Mouse (Mus musculus) stomach, embryonic 15.5 days (tissue): Measurements from ENCODE around the gene 1700001O22Rik. TPM values are rescaled to one million over a fixed set of nuclear protein-coding genes. Genes with fewer than 3 reads are reported as not detected.
A peak's percentile ranks its signal among the peaks of the same experiment; 100 is the strongest.

Source experiments
- ATAC-seq: fragments of 200-750 bp; cut with Nextera tagmentation; 2 replicates; pipeline ENCODE4 v1.8.0; 2017; ENCODE audit warnings: low read depth, moderate number of reproducible peaks, moderate TSS enrichment; ENCODE audit not compliant: insufficient read depth, low FRiP score
- H3K27ac ChIP-seq: fragments of 300-500 bp; sonication (generic); 2 replicates; pipeline ENCODE4 v1.5.1; 2015; ENCODE audit warnings: mild to moderate bottlenecking, inconsistent platforms
- H3K27me3 ChIP-seq: fragments of 300-500 bp; sonication (generic); replicated peaks from 2 replicates; pipeline ENCODE4 v1.6.1; 2015; ENCODE audit warnings: inconsistent platforms
- H3K36me3 ChIP-seq: fragments of 300-500 bp; sonication (generic); 2 replicates; pipeline ENCODE4 v1.6.1; 2015; ENCODE audit warnings: inconsistent platforms
- H3K4me1 ChIP-seq: fragments of 300-500 bp; sonication (generic); 2 replicates; pipeline ENCODE4 v1.6.1; 2015; ENCODE audit warnings: inconsistent platforms
- H3K4me2 ChIP-seq: fragments of 300-500 bp; sonication (generic); 2 replicates; pipeline ENCODE4 v1.6.1; 2015; ENCODE audit warnings: mild to moderate bottlenecking, inconsistent platforms
- H3K4me3 ChIP-seq: fragments of 300-500 bp; sonication (generic); replicated peaks from 2 replicates; pipeline ENCODE4 v1.5.1; 2015; ENCODE audit warnings: inconsistent platforms
- H3K9ac ChIP-seq: fragments of 300-500 bp; sonication (generic); 2 replicates; pipeline ENCODE4 v1.6.1; 2015; ENCODE audit warnings: inconsistent platforms
- H3K9me3 ChIP-seq: fragments of 300-500 bp; sonication (generic); 2 replicates; pipeline ENCODE4 v1.6.1; 2016; ENCODE audit warnings: inconsistent platforms
- WGBS: fragments of 180-500 bp; shearing (Covaris S2); methylation state at CpG from one replicate; pipeline ENCODE4 v1.1.7; 2015; 5-methylcytosine and 5-hydroxymethylcytosine counted together
- polyA plus RNA-seq: library from polyadenylated mRNA; unstranded; fragments of >200 nt; fragmentation: Nextera tagmentation; extraction: Ambion mirVana; gene quantifications from 2 replicates; pipeline ENCODE4 v1.2.1, GENCODE M21; 2015

1700001O22Rik gene
- 2.8 and 2.9 TPM in 2 replicates for polyA plus RNA-seq

DNA sequence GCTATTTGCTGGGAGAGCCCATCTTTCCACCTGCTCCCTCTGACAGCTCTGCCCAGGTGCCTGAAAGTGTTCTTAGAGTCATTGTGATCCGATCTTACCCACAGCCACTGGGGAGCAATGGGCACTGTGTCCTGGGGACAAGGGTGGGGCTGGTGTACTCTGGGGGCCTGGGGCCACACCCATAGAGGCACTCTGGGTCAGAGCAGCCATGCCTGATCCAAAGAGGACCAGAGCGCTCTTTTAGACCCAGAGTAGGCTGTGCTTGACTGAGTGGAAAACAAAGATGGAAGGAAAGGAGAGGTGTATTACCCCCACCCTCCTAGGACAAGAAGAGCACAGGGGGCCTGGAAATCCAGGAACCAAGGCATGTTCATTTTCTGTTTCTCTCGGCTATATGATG, at the start of gene 1700001O22Rik:
Gene 1700001O22Rik (minus strand): TSS at position 58 of the 400 bp plus-strand sequence.
- no peaks in the 10 kb centered on the region for H3K9me3 ChIP-seq
- no peak within 1 kb of the TSS for H3K4me2 ChIP-seq
- no peak for ATAC-seq
- no peaks in the 10 kb centered on the region for H3K36me3 ChIP-seq
- WGBS: 87% methylated on average over 3 of the region's 3 CpGs
- H3K27me3 ChIP-seq: no peaks in the 10 kb centered on the region
- H3K4me3 ChIP-seq: no peak within 1 kb of the TSS
- H3K9ac ChIP-seq: no peak within 1 kb of the TSS
- H3K27ac ChIP-seq: no peak within 1 kb of the TSS
- H3K4me1 ChIP-seq: peaks cover 15% of the 10 kb centered on the region

DNA sequence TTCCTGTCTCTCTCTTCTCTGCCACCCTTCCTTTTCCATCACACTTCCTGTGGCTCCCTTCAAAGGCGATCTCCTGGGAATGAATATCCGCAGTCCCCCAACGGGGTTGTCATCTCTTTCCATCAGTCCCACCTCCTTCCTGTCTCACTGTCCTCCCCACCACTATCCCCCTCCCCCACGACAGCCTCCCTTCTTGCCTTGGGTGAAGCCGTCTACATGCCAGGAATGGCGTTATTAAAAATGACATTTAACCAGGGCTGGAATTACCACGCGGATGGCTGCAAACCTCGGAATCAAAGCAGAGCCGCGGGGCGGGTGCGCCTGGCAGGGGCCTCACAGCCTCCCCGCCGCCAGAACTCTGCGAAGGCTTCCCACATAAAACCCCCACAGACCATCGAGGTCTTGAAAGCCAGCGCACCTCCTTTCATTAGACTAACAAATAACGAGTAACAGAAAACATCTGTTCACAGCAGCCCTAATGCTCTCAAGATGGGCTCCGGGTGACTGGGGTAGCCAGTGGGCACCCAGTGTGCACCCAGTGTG, 49.4 kb upstream of the 1700001O22Rik start:
- H3K4me2 ChIP-seq: peak overlapping the region; percentile 22; the same call in 1 of the 2 replicates
- H3K9me3 ChIP-seq: no peaks in the 10 kb centered on the region
- no peak overlapping the region for H3K9ac ChIP-seq
- WGBS: 21% methylated on average over 20 of the region's 20 CpGs
- H3K4me1 ChIP-seq: peaks cover 10% of the 10 kb centered on the region; the same call in 1 of the 2 replicates
- no peaks in the 10 kb centered on the region for H3K27me3 ChIP-seq
- no peak overlapping the region for H3K27ac ChIP-seq
- no peak overlapping the region for H3K4me3 ChIP-seq
- ATAC-seq: no peak
- no peaks in the 10 kb centered on the region for H3K36me3 ChIP-seq

- no peak for ATAC-seq
- Histone ChIP-seq H3K4me3 (no peak overlapping the region), H3K9me3 (no peaks in the 10 kb centered on the region), H3K9ac (no peak overlapping the region), H3K36me3 (no peaks in the 10 kb centered on the region), H3K4me1 (peaks cover 17% of the 10 kb centered on the region; the same call in 1 of the 2 replicates), H3K27me3 (peaks cover 6% of the 10 kb centered on the region; the same call in 1 of the 2 replicates), H3K4me2 (no peak overlapping the region), H3K27ac (no peak overlapping the region)
- WGBS: 28% methylated on average over 6 of the region's 6 CpGs
Observed at GRCm38 (mm10) chr2:30850581-30850980, 47.1 kb upstream of the 1700001O22Rik start.

GRCm38 (mm10) chr2:30848184-30848583, 44.7 kb upstream of the 1700001O22Rik start:
- no peaks in the 10 kb centered on the region for H3K36me3 ChIP-seq
- 65% methylated on average over 8 of the region's 8 CpGs for WGBS
- H3K4me2 ChIP-seq: no peak overlapping the region
- H3K9ac ChIP-seq: no peak overlapping the region
- H3K27me3 ChIP-seq: peaks cover 21% of the 10 kb centered on the region
- no peak for ATAC-seq
- H3K27ac ChIP-seq: no peak overlapping the region
- H3K4me1 ChIP-seq: peaks cover 19% of the 10 kb centered on the region
- no peak overlapping the region for H3K4me3 ChIP-seq
- H3K9me3 ChIP-seq: no peaks in the 10 kb centered on the region

DNA sequence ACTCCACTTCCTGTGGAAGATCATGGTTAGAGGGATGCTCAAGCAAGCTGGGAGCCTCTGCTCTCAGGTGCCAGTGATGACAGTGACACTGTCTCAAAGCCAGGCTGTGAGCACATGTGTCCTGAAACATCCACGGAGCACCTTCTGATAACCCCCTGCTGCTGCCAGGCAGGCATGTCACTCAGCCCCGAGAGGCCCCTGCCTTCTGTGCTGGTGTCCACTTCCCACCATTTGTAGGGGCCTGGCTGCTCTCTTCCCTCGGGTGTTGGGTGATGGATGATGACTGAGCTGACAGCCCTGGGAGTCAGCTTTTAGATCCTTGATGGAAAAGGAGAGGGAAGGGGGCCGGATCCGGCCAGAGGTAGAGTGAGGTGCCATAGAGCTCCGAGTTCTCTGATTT, 43.3 kb upstream of the 1700001O22Rik start:
- Histone ChIP-seq H3K9ac (no peak overlapping the region), H3K4me2 (0 out of 2 replicates have a peak overlapping the region, but pooled peaks have one; percentile 10), H3K27me3 (peaks cover 27% of the 10 kb centered on the region), H3K9me3 (no peaks in the 10 kb centered on the region), H3K27ac (no peak overlapping the region), H3K36me3 (no peaks in the 10 kb centered on the region), H3K4me1 (peaks cover 11% of the 10 kb centered on the region), H3K4me3 (no peak overlapping the region)
- no peak for ATAC-seq
- WGBS: 25% methylated on average over 6 of the region's 6 CpGs

- Histone ChIP-seq H3K27ac (no peak overlapping the region), H3K9ac (no peak overlapping the region), H3K4me3 (peak overlapping the region; percentile 55), H3K27me3 (peaks cover 27% of the 10 kb centered on the region), H3K4me2 (peak overlapping the region; percentile 93), H3K36me3 (no peaks in the 10 kb centered on the region), H3K9me3 (no peaks in the 10 kb centered on the region), H3K4me1 (peaks cover 11% of the 10 kb centered on the region)
- no peak for ATAC-seq
- 73% methylated on average over 8 of the region's 8 CpGs for WGBS
Observed at GRCm38 (mm10) chr2:30846236-30846635, 42.8 kb upstream of the 1700001O22Rik start.

DNA sequence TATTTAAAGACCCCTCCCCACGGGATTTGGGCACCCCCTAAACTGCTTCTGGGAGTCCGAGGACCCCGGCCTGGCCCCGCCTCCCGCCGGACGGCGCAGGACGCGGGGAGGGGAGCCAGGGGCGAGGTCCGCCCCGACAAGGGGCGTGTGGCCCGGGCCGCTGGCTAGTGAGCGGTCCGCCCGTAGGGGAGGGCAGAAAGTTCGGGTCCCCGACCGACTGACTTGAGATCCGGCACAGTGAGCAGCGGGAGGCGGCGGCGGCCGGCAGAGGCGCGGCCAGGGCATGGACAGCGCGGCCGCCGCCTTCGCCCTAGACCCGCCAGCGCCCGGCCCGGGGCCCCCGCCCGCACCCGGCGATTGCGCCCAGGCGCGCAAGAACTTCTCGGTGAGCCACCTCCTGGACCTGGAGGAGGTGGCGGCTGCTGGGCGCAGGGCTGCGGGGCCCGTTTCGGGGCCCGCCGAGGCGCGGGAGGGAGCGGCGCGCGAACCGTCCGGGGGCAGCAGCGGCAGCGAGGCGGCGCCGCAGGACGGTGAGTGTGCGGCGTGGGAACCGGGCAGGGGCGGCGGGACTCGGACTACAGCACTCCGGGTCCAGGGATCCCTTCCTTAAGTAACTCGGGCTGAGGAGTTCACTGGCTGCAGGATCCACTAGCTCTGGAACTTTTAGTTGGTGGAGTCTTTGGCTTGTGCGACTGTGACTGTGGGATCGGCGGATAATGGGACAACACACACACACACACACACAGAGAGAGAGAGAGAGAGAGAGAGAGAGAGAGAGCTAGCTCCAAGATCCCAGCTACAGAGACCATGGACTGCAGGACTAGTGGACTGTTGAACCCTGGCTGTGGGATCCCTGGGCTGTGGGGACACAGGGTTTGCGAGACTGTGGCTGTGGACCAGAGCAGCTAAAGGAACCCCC, 42.0 kb upstream of the 1700001O22Rik start:
- 0 out of 2 replicates have a peak, but pooled peaks have one; percentile 33 for ATAC-seq
- Histone ChIP-seq H3K9ac (peak overlapping the region; percentile 33; the same call in 1 of the 2 replicates), H3K27ac (no peak overlapping the region), H3K36me3 (no peaks in the 10 kb centered on the region), H3K4me2 (peak overlapping the region; percentile 93), H3K4me1 (peaks cover 11% of the 10 kb centered on the region), H3K27me3 (peaks cover 27% of the 10 kb centered on the region), H3K9me3 (no peaks in the 10 kb centered on the region), H3K4me3 (peak overlapping the region; percentile 55)
- 1% methylated on average over 80 of the region's 80 CpGs for WGBS

- ATAC-seq: no peak
- H3K27ac ChIP-seq: no peak overlapping the region
- no peak overlapping the region for H3K4me3 ChIP-seq
- H3K36me3 ChIP-seq: no peaks in the 10 kb centered on the region
- 42% methylated on average over 10 of the region's 10 CpGs for WGBS
- no peaks in the 10 kb centered on the region for H3K9me3 ChIP-seq
- H3K4me1 ChIP-seq: peaks cover 11% of the 10 kb centered on the region
- no peak overlapping the region for H3K9ac ChIP-seq
- peaks cover 27% of the 10 kb centered on the region for H3K27me3 ChIP-seq
- no peak overlapping the region for H3K4me2 ChIP-seq
Observed at GRCm38 (mm10) chr2:30842615-30843014, 39.2 kb upstream of the 1700001O22Rik start.

DNA sequence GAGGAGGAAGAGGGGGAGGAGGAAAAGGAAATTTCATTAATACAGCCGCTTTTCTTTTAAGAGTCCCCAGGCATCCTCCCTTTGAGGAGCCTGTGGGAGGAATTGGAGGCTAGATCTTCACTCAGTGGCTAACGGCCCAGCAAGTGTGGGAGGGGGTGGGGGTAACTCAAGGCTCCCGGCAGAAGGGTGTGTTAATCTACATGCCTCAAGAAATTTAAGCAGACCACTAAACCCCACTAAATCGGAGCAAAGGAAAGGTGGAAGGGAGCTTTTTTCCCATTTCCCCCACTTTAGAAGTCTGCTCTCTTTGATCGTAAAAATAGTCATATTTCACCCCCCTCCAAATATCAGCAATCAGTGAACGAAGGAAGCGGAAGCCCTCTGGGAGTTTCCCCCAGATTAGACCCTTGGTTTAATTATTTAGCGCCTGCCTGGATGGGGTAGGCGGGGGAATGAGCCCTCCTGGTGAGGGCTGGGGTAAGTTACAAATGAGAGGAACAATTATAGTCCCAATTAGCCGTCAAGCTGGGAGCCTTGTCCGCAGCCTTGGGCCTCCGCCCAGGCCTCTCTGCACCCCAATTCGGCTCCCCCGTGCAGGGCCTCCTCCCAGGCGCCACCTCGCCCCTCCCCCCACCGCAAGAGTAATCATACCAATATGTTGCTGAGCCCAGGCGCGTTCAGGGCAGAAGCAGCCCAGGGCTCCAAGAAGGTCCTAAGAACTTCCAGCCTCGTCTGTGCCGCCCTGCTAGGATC, 33.0 kb upstream of the 1700001O22Rik start:
- no peak overlapping the region for H3K9ac ChIP-seq
- H3K4me1 ChIP-seq: peaks cover 11% of the 10 kb centered on the region
- H3K36me3 ChIP-seq: no peaks in the 10 kb centered on the region
- no peak overlapping the region for H3K4me3 ChIP-seq
- 17% methylated on average over 21 of the region's 21 CpGs for WGBS
- peak overlapping the region; percentile 14 for H3K4me2 ChIP-seq
- H3K27ac ChIP-seq: no peak overlapping the region
- H3K9me3 ChIP-seq: no peaks in the 10 kb centered on the region
- no peaks in the 10 kb centered on the region for H3K27me3 ChIP-seq
- ATAC-seq: no peak; the same call in 1 of the 2 replicates

GRCm38 (mm10) chr2:30834373-30835022, 31.0 kb upstream of the 1700001O22Rik start, which contains the start of gene Prrx2:
Gene Prrx2 (plus strand): TSS chr2:30834972.
- Histone ChIP-seq H3K4me2 (no peak within 1 kb of the TSS), H3K27ac (peak within 1 kb of the TSS; percentile 23; the same call in 1 of the 2 replicates), H3K27me3 (no peaks in the 10 kb centered on the region), H3K4me3 (no peak within 1 kb of the TSS), H3K4me1 (peaks cover 11% of the 10 kb centered on the region), H3K9ac (no peak within 1 kb of the TSS), H3K36me3 (no peaks in the 10 kb centered on the region), H3K9me3 (no peaks in the 10 kb centered on the region)
- 64% methylated on average over 8 of the region's 10 CpGs for WGBS
- ATAC-seq: no peak

- WGBS: 60% methylated on average over 5 of the region's 5 CpGs
- Histone ChIP-seq H3K4me2 (no peak overlapping the region), H3K9ac (no peak overlapping the region), H3K4me3 (no peak overlapping the region), H3K27ac (peak overlapping the region; percentile 23; the same call in 1 of the 2 replicates), H3K36me3 (no peaks in the 10 kb centered on the region), H3K4me1 (peaks cover 11% of the 10 kb centered on the region), H3K27me3 (no peaks in the 10 kb centered on the region), H3K9me3 (no peaks in the 10 kb centered on the region)
- no peak for ATAC-seq
Observed at GRCm38 (mm10) chr2:30833644-30834043, 30.2 kb upstream of the 1700001O22Rik start.
